Mouse (Mus musculus): ENCODE data around the gene Stk40.

The Stk40 gene

GRCm38 (mm10) chr4:126097711-126098253 lies 6.0 kb upstream of the Stk40 start:
- peak in 1 of 2 experiments; percentile 54 for DNase-seq (ENCODE audit: low spot score in 2 of 2)

DNA sequence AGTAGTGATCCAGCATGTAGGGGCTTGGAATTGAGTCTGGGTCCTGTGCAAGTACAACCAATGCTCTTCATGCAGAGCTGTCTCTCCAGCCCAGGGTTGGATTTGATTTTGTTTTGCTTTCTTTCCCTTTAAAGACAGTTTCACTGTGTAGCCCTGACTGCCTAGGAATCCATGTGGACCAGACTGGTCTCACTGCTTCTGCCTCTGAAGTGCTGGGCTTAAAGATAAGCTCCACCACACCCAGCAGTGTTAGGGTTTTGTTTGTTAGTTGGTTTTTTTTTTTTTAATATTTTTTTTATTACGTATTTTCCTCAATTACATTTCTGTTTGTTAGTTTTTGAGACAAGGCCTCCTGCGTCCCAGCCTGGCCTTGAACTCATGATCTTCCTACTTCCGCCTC lies 4.4 kb upstream of the Stk40 start:
- DNase-seq (ENCODE audit: low spot score in 2 of 2): no peak

GRCm38 (mm10) chr4:126100764-126101163 lies 3.0 kb upstream of the Stk40 start:
- DNase-seq (ENCODE audit: low spot score in 2 of 2): no peak

DNA sequence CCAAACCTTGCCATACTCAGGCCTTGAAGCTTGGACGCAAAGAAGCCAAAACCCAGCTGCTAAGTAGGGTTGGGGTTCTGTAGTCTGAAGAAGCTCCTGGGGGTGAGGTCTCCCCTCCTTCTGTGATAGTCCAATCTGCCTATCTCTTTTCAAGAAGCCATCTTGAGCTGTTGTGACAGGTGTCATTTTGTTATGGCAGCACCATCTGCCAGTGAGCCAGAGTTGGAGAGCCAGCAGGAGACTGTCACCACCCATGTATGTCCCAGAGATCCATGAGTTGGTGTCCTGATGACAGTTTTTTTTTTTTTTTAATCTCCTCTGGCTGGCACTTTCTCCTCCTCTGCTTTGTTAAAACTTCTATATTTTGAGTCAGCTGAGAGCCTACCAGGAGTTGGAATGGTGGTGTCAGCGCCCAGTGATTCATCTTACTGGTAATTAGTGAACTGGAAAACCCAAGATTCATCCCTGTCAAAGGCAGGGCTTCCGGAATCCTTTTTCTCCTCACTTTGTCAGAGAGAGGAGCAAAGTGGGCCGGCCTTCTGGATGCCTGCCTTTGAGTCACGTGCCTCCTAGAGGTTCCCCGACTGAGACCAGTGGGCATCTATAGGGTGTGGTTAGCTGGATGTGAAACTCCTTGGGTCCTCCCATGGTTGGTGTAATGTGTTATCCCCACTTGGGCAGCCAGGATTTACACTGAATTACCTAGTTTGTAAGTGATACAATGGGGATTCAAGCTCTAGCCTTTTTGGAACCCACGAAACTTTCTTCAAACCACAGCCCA lies 1.5 kb upstream of the Stk40 start:
- no peak for DNase-seq (ENCODE audit: low spot score in 2 of 2)

DNA sequence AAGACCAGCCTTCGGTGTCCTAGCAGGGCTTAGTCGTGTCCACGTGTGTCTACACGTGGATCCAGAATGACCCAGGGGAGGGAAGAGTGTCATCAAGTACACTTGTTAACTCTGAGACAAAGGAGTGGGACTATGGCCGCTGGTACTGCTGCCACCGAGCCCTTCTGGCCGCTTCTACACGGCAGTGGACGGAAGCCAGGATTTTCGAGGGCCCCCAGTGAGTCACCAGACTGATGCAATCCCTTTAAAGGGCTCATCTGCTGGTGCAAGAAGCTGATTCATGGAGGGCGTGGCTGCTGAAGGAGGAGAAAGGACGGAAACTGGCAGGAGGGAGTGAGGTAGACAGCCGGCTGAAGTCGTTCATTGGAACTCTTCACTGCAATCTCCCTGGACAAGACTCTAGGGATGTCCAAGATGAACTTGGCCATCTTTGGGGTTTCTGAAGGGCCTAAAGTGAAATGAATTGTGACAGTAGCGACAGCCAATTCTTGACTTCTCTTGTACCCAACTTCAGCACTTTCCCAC lies 638 bp upstream of the Stk40 start:
- DNase-seq (ENCODE audit: low spot score in 2 of 2): peak; percentile 84 to 89

DNA sequence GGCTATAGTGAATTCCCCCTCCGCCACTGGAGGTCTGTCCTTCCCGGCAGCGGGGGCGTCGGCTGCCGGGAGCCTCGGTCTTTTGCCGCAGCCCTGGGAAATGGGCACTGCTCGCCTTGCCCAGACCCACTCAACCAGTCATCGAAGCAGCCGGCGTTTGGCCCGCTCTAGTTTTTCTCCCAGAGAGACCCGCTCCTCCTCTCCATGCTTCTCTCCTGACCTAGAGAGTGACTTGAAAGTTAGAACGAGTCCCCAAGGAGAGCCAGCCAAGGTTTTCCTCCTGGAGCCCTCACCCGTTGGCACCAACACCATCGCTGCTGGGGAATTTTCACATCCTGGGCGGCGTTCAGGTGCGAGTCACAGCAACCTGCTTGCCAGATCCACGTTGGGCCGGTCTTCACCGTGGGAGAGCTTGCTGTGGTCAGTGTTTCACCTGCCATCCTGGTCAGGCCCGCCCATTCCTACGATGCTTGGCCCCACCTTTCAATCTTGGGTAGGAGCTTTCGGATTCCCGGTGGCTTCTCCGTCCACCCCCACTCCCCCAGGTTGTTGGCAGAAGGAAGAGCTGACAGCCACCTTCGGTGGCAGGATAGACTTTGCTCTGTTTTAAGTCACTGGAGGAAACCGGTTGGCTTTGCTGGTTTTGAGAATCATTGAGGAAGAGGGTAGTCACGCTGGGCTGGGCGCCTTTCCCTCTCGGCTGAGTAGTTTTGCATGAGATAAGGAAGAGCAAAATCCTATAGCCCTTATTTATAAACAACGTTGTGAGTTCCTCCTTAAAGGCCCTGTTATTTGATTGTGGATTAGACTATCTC lies 711 bp downstream of the Stk40 start:
- peak; percentile 52 to 56 for DNase-seq (ENCODE audit: low spot score in 2 of 2)

- no peak for DNase-seq (ENCODE audit: low spot score in 2 of 2)
Measured at GRCm38 (mm10) chr4:126105131-126105783, 1.5 kb downstream of the Stk40 start.

DNA sequence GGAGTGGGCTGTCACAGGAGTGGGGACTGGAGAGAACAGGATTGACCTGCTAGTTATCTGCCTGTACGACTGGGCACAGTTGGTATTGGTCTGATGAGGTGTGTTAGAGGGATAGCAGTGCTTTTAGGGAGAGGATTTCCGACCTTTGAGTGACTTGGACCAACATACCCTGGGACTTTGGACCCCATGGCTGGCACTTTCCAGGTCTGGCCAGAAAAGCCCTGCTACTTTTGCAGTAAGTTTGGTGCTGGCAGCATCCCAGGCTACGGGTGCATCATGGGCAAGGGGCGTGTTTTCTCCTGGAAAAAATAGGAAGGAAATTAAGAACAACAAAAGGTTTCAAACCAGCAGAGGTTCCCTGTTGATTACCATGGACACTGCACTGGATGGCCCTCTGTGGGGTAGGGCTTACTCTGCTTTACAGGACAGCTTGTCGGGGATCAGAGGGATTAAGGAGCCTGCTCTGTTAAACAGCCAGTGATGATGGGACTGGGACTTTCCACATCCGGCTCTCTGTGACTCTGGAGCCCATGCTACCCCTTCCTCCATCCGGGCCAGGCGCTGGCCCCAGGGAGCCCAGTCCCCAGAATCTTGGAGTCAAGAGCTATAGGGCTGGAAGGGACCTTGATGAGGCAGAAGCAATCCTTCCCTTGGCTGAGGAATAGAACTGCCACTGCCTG lies 4.4 kb downstream of the Stk40 start:
- DNase-seq (ENCODE audit: low spot score in 2 of 2): no peak

DNA sequence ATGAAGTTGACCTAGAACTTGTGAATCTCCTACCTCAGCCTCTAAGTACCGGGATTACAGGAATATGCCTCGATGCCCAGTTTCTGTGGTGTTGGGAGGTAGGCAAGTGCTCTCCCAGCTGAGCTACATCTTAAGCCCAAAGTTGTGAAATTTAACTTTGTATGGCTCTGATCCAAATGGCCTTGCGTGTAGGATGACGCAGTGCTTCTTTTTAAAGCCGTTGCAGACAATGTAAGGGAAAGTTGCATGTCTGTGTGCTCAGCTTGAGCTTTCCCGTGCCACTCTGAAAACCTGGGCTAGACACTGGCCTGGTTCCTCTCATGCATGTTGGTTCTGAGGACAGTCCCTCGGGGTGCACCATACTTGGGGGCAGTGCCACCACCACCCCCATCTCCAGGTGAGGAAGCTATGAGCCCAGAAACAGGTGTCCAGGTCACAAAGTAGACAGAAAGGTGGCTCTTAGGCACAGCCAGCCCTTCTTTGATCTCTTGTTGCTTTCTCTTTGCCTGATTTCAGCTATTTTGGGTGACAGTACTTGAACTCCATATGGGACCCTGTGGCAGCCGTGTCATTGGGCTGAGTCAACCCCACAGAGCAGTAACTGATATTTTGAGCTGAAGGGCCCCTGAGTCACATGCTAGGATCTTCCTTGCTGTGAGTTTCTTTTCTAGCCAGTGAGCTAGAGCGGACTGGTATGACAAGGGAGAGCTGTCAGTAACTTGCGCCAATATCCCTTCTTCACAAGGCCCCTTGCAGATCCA lies 6.0 kb downstream of the Stk40 start:
- DNase-seq (ENCODE audit: low spot score in 2 of 2): no peak

- peak; percentile 68 to 78 for DNase-seq (ENCODE audit: low spot score in 2 of 2)
Measured at GRCm38 (mm10) chr4:126110374-126111152, 6.8 kb downstream of the Stk40 start.

GRCm38 (mm10) chr4:126111153-126111549 lies 7.4 kb downstream of the Stk40 start:
- DNase-seq (ENCODE audit: low spot score in 2 of 2): no peak

GRCm38 (mm10) chr4:126113243-126113642 lies 9.5 kb downstream of the Stk40 start:
- no peak for DNase-seq (ENCODE audit: low spot score in 2 of 2)

DNA sequence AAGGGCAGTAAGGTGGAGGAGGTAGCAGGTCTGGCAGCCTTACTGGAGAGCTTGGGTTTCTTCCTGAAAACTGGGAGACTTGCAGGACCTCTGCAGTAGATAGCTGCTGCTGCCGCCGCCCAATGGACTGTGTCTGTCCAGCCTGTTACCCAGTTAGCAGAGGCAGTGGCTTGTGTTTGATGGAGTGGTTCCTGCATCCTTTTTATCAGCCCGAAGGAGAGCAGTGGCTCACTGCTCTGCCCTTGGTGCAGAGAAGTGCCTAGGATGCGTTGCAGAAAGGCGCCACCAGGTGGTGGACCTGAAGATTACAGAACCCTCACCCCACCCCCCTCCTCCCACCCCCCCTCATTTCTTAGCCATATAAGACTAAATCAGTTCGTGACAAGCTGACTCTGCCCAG lies 10.2 kb downstream of the Stk40 start:
- no peak for DNase-seq (ENCODE audit: low spot score in 2 of 2)

DNA sequence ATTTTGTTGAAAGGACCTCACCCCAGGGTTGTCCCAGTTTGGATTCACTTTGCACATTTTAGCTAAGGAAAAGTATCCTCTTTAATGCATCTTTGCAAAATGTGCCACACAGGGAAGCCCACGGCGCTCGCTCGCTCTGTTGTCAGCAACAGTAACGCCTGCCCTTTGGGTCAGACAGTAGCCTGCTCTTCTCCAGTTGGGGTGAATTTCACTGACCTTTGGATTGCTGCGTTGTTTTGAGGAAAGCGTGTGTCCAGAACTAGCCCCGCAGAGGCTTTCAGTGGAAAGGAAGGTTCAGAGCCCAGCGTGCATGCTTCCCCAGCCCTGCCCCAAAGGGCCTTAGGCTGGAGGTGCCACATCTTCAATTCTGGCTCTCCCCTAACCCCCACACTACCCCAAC lies 11.7 kb downstream of the Stk40 start:
- DNase-seq (ENCODE audit: low spot score in 2 of 2): no peak

DNA sequence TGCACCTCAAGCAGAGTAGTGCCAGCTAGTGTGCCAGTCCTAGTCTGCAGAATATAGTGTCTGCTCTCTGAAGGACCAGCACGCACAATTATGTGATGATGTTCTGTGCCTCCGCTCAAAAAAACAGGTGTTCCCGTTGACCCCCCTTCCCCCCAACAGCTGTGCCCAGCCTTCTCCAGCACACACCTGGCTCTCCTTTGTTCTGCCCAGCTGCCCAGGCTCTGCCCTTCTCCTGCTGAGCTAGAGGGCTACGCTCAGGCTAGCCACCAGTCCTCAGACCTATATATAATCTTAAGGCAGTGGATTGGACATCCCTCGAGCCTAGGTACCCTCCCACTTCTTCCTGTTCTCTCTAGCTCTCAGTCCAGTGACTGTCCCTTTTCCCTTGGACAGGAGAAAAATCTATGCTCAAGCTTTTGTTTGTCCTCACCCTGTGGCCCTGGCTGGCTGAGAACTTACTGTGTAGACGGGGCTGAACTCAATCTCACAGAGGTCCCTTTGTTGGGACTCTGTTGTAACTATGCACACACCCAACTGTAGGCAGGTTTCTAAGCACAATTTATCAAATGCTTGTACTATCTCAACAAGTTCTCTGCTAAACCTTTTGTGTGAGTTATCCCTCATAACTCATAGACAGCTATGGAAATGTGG lies 12.2 kb downstream of the Stk40 start:
- no peak for DNase-seq (ENCODE audit: low spot score in 2 of 2)

DNA sequence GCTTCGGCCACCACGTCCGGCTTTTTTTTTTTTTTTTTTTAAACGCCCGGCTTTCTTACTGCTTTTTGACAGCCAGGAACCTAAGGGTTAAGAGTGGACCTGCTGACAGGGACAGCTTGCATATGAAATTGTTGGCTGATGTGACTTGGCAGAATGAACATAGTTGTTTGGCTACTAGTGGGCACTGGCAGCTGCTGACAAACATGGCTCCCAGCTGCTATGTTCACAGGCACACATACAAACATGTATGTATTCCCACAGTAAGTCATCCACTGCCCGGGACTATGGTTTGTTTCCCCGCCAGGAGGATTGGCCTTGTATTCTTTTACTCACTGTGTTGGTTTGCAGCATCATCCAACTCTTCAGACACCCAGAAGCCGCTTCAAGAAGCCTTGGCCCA lies 13.4 kb downstream of the Stk40 start:
- DNase-seq (ENCODE audit: low spot score in 2 of 2): no peak

- peak; percentile 78 to 90 for DNase-seq (ENCODE audit: low spot score in 2 of 2)
Measured at GRCm38 (mm10) chr4:126118651-126119050, 14.9 kb downstream of the Stk40 start.

DNA sequence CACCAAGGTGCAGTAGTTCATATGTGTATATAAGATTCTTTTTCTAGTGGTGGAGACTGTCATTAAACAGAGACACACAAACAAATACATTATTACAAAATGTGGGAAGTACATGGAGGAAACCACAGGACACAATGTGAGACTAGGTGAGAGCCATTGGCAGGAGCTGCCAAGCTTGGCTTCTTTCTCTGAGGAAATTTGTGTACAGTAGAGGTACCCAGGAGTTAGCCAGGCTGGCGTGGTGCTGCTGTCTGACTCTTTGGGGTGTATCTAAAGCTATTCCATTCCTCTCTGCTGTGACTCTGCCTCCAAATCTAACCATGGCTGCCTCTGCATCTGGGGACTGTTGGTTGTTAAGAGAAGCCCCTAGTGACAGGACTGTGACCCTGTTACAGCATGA lies 15.3 kb downstream of the Stk40 start:
- DNase-seq (ENCODE audit: low spot score in 2 of 2): no peak

DNA sequence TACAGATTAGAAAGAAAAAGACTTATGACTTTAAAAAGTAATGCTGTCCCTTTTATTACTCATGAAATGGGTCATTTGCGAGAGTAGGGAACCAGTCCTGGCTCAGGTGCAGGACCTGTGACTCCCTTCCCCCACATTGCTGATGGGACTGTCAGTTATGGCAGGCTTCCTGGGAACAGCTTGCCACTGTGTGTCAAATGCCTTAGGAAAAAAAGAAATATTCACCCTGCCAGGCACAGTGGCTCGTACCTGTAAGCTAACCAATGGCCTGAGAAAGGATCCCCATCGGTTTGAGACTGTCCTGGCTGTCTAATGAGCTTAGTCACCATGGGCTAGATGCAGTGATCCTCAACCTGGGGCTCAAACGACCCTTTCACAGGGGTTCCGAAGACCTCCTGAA lies 16.3 kb downstream of the Stk40 start:
- DNase-seq (ENCODE audit: low spot score in 2 of 2): no peak
